Mouse (Mus musculus): ENCODE data around the gene Pigq.

GRCm38 (mm10) chr17:25922120-25922519 is 22.6 kb downstream of the Pigq start:
- no peak for TF ChIP-seq CTCF (IDR thresholded peaks at IDR 0.05; ENCODE audit: insufficient read depth, low read depth, low read length)
- no peak for TF ChIP-seq POLR2A (IDR thresholded peaks at IDR 0.05; ENCODE audit: insufficient read depth, low read depth, low read length)
